Mouse (Mus musculus): ENCODE data around the gene Bmt2. TPM values are rescaled to one million over a fixed set of nuclear protein-coding genes. Genes with fewer than 3 reads are reported as not detected.

Bmt2 gene
- polyA plus RNA-seq, 1 experiment from 2014 or later, result 19.7 TPM

DNA sequence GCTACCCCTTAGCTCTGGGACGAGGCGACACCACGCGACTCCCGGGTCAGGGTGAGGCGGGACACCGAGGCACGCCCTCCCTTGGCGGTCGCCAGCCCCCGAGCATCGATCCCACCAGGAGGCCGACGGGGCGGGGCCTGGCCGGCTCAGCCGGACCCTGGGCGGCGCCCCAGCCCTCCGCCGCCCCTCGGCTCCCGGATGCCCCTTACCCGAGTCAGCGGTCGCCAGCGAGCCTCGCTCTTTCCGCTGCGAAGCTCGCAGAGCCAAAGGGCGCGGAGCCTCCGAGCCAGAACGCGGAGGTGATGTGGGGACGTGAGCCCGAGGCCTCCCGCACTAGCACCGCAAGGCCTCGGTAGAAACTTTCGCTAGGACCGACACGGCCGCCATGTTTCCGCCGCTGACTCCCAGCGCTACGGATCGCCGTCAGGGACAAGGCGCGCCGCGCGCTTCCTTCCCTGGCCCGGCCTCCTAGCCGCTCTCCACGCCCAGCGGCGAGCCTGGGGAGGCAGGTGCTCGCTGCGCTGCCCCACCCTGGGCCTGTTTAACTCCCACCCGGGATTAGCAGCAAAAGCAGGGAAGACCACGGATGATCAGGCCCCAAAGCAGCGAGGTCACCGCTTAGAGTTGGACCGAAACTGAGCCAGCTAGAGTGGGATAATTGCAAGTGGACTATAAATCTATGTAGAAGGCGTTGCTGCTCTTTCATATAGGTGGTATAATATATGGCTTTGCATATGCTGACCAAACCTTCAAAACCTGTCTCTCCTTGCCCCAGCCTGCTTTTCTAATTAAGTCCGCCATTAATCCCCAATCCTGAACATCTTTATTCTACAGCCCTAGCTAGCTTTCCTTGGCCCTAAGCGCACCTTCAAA is 69.9 kb downstream of the Bmt2 start, which contains the start of gene Tmem168:
Tmem168 (minus strand) TSS at position 480 of the 873 bp plus-strand sequence.
- peaks cover 19% of the 10 kb centered on the region for H3K4me1 ChIP-seq (ENCODE audit: control insufficient read depth, insufficient read depth, low read length)
- H3K9me3 ChIP-seq (replicated peaks; ENCODE audit: control insufficient read depth, low read length, poor library complexity, severe bottlenecking), result no peaks in the 10 kb centered on the region
- H3K27ac ChIP-seq (ENCODE audit: low read length), result peak within 1 kb of the TSS; percentile 96
- H3K36me3 ChIP-seq (ENCODE audit: control insufficient read depth, insufficient read depth, low read length), result no peaks in the 10 kb centered on the region
- H3K4me3 ChIP-seq (ENCODE audit: low read depth, low read length), result peak within 1 kb of the TSS; percentile 96
- peak within 1 kb of the TSS; percentile 78 for H3K4me2 ChIP-seq (ENCODE audit: low read length)
- H3K9ac ChIP-seq (ENCODE audit: low read depth, low read length), result peak within 1 kb of the TSS; percentile 92
- WGBS, result 1% methylated on average over 63 of the region's 71 CpGs
- H3K27me3 ChIP-seq (ENCODE audit: control insufficient read depth, insufficient read depth, low read depth, low read length), result no peaks in the 10 kb centered on the region
- peak; percentile 98 for ATAC-seq

DNA sequence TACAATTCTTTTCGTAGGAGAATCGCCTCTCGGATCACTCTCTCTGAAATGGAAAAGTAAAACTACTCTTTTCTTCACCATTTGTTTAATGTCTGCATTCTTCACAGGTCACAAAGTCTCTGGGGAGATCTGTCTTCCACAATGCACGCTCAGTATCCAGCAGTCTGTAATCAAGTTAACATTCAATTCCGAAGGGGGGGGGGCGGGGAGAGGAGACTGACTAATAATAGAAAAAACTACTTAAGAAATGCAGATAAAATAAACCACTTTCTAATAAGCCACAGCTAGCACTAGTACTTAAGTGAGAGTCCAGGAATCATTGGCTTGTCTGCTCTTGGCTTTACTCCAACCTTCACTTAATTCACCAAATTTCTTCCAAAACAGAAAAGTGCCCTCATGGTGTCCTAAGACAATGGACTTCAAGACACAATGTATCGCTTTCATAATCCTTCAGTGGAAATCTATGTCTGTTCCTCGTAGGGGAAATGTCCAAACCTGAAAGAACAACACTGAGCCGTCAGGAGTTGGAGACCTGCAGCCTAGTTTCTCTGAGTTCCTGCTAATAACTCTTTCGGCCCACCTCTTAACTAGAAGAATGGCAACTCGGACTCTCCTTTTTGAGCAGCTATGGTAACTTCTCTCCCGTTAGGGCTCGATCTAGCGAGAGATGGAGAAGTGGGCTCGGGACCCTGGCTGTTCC is 70.7 kb downstream of the Bmt2 start:
- peak overlapping the region; percentile 78 for H3K4me2 ChIP-seq (ENCODE audit: low read length)
- no peak for ATAC-seq
- peaks cover 19% of the 10 kb centered on the region for H3K4me1 ChIP-seq (ENCODE audit: control insufficient read depth, insufficient read depth, low read length)
- H3K27me3 ChIP-seq (ENCODE audit: control insufficient read depth, insufficient read depth, low read depth, low read length), result no peaks in the 10 kb centered on the region
- peak overlapping the region; percentile 96 for H3K27ac ChIP-seq (ENCODE audit: low read length)
- WGBS, result 12% methylated on average over 15 of the region's 15 CpGs
- H3K9ac ChIP-seq (ENCODE audit: low read depth, low read length), result peak overlapping the region; percentile 92
- H3K9me3 ChIP-seq (replicated peaks; ENCODE audit: control insufficient read depth, low read length, poor library complexity, severe bottlenecking), result no peaks in the 10 kb centered on the region
- H3K4me3 ChIP-seq (ENCODE audit: low read depth, low read length), result peak overlapping the region; percentile 96
- 0 out of 2 replicates have a peak, but pooled peaks cover 2% of the 10 kb centered on the region for H3K36me3 ChIP-seq (ENCODE audit: control insufficient read depth, insufficient read depth, low read length)

DNA sequence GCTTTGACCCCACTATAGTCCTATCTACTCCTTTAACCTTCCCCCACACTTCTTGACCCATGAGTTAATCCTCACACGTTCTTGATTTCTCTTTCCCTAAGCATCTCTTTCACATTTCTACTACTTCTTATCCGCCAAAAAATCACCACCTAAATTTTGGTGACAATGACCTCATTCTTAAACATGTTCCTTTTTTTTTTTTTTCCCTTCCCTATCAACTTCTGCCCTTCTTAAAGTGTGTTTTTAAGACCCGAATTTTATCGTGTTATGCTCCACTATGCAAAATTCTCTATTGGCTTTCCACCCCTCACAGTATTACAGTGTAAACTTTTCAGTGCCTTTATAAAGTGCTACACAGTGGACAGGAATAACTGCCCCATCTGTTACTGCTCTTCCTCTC is 71.4 kb downstream of the Bmt2 start:
- H3K9me3 ChIP-seq (replicated peaks; ENCODE audit: control insufficient read depth, low read length, poor library complexity, severe bottlenecking), result no peaks in the 10 kb centered on the region
- peaks cover 25% of the 10 kb centered on the region for H3K4me1 ChIP-seq (ENCODE audit: control insufficient read depth, insufficient read depth, low read length)
- ATAC-seq, result no peak
- 70% methylated on average over 4 of the region's 4 CpGs for WGBS
- peak overlapping the region; percentile 92; the same call in 1 of the 2 replicates for H3K9ac ChIP-seq (ENCODE audit: low read depth, low read length)
- peak overlapping the region; percentile 96; the same call in 1 of the 2 replicates for H3K4me3 ChIP-seq (ENCODE audit: low read depth, low read length)
- H3K27me3 ChIP-seq (ENCODE audit: control insufficient read depth, insufficient read depth, low read depth, low read length), result no peaks in the 10 kb centered on the region
- peaks cover 6% of the 10 kb centered on the region; the same call in 1 of the 2 replicates for H3K36me3 ChIP-seq (ENCODE audit: control insufficient read depth, insufficient read depth, low read length)
- H3K27ac ChIP-seq (ENCODE audit: low read length), result no peak overlapping the region
- H3K4me2 ChIP-seq (ENCODE audit: low read length), result peak overlapping the region; percentile 78

DNA sequence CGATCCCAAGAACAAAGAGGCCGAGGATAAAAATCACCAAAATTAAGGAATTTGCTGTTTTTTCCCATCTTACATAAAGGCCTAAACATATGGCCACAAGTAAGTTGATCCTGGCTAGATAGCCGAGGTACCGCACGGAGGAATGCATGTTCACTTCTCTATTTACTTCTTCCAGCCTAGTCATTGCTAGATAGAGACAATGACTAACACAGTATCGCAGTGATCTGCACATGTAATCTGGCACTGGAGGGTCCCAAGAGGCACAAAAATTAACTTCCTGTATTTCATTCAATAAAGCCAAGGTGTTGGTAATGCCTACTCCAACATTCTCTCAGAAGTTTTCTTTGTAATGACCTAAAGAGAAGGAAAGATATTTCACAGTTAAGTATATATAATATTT is 74.6 kb downstream of the Bmt2 start:
- Histone ChIP-seq H3K27me3 (ENCODE audit: control insufficient read depth, insufficient read depth, low read depth, low read length) (no peaks in the 10 kb centered on the region), H3K27ac (ENCODE audit: low read length) (no peak overlapping the region), H3K4me1 (ENCODE audit: control insufficient read depth, insufficient read depth, low read length) (peaks cover 30% of the 10 kb centered on the region), H3K9ac (ENCODE audit: low read depth, low read length) (no peak overlapping the region), H3K36me3 (ENCODE audit: control insufficient read depth, insufficient read depth, low read length) (peaks cover 7% of the 10 kb centered on the region; the same call in 1 of the 2 replicates), H3K9me3 (replicated peaks; ENCODE audit: control insufficient read depth, low read length, poor library complexity, severe bottlenecking) (no peaks in the 10 kb centered on the region), H3K4me3 (ENCODE audit: low read depth, low read length) (no peak overlapping the region), H3K4me2 (ENCODE audit: low read length) (no peak overlapping the region)
- no peak for ATAC-seq
- 95% methylated on average over 6 of the region's 6 CpGs for WGBS

DNA sequence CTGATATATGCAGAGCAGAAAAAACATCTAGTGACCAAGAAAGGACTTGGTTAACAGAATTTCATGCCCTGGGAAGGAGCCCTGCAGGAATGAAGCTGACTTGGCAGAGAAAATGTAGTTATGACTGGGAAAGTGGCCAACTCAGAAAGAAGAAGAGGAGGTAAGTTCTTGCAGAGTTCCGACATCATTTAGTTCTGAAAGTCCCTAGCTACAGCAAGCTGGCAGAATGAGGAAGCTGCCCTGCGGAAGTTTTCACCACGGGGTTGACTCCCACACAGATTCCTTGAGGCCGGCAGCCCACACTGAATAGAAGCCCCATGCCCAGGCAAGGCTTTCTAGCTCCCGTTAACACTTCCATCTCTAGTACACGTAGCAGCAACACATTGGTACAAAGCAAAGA is 76.2 kb downstream of the Bmt2 start:
- Histone ChIP-seq H3K4me1 (ENCODE audit: control insufficient read depth, insufficient read depth, low read length) (peaks cover 25% of the 10 kb centered on the region), H3K36me3 (ENCODE audit: control insufficient read depth, insufficient read depth, low read length) (peaks cover 7% of the 10 kb centered on the region; the same call in 1 of the 2 replicates), H3K4me3 (ENCODE audit: low read depth, low read length) (no peak overlapping the region), H3K9me3 (replicated peaks; ENCODE audit: control insufficient read depth, low read length, poor library complexity, severe bottlenecking) (no peaks in the 10 kb centered on the region), H3K9ac (ENCODE audit: low read depth, low read length) (no peak overlapping the region), H3K4me2 (ENCODE audit: low read length) (no peak overlapping the region), H3K27me3 (ENCODE audit: control insufficient read depth, insufficient read depth, low read depth, low read length) (no peaks in the 10 kb centered on the region), H3K27ac (ENCODE audit: low read length) (no peak overlapping the region)
- ATAC-seq, result no peak
- WGBS, result 83% methylated on average over 6 of the region's 6 CpGs

DNA sequence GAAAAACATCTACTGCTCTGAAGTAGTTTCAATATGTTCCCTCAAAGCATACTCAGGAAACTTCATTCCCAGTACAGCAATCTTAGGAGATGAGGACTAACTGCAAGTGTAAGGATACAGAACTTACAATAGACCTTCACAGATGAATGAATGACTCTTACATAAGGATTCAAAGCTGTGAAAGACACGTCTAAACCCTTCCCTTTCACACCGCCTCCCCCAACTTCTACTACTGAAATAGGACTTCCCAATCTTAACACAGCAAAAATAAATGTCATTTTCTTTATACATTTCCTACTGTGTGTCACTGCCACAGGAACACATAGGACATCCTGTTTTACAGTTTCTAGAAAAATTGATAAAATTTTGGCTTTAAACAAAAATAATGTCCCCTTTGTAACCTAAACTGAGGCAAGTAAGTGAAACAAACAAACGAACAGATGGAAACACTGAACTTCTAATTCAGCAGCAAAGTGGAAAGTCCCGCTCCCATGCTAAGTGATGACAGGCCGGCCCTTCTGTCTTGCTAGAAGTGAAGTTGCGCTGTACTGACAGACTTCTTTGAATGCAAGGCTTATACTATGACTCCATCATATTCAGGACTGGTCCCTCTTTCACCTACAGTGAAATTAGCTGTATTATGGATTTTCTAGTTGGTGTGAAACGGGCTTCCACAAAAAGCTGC is 79.4 kb downstream of the Bmt2 start:
- H3K9me3 ChIP-seq (replicated peaks; ENCODE audit: control insufficient read depth, low read length, poor library complexity, severe bottlenecking), result no peaks in the 10 kb centered on the region
- H3K27me3 ChIP-seq (ENCODE audit: control insufficient read depth, insufficient read depth, low read depth, low read length), result no peaks in the 10 kb centered on the region
- no peak overlapping the region for H3K4me2 ChIP-seq (ENCODE audit: low read length)
- H3K9ac ChIP-seq (ENCODE audit: low read depth, low read length), result no peak overlapping the region
- WGBS, result 83% methylated on average over 7 of the region's 7 CpGs
- no peak overlapping the region for H3K4me3 ChIP-seq (ENCODE audit: low read depth, low read length)
- H3K27ac ChIP-seq (ENCODE audit: low read length), result no peak overlapping the region
- H3K36me3 ChIP-seq (ENCODE audit: control insufficient read depth, insufficient read depth, low read length), result peaks cover 8% of the 10 kb centered on the region; the same call in 1 of the 2 replicates
- H3K4me1 ChIP-seq (ENCODE audit: control insufficient read depth, insufficient read depth, low read length), result peaks cover 14% of the 10 kb centered on the region
- no peak for ATAC-seq

DNA sequence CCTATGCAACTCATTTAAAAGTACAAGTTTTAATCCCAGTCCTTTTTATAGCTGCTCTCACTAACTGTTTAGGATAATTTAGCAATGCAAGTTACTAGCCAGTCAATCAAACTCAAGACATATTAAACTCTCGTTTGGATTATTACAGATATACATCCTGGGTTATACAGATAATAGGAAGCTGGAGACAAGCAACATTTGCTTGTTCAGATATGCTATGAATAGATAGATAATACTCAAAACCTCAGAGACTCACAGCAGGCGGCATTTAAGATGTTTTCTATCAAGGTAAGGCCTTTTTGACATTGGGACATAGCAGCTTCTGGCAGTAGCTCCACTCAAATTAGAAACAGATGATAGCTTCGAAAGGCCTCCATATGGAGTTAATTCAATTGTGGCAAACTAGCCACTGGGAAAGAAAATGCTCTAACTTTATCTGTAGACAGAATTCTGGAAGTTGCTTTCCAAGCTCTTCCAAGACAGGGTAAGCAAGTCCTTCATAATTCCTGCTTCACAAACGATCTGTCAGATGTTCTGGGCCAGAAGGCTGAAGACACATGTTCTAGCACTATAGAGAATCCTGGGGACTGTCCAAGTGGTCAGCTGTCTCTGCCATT is 84.9 kb downstream of the Bmt2 start:
- H3K4me3 ChIP-seq (ENCODE audit: low read depth, low read length), result no peak overlapping the region
- H3K4me1 ChIP-seq (ENCODE audit: control insufficient read depth, insufficient read depth, low read length), result no peaks in the 10 kb centered on the region
- no peak overlapping the region for H3K4me2 ChIP-seq (ENCODE audit: low read length)
- peaks cover 14% of the 10 kb centered on the region for H3K36me3 ChIP-seq (ENCODE audit: control insufficient read depth, insufficient read depth, low read length)
- 87% methylated on average over 4 of the region's 4 CpGs for WGBS
- H3K9ac ChIP-seq (ENCODE audit: low read depth, low read length), result no peak overlapping the region
- H3K27ac ChIP-seq (ENCODE audit: low read length), result no peak overlapping the region
- H3K27me3 ChIP-seq (ENCODE audit: control insufficient read depth, insufficient read depth, low read depth, low read length), result no peaks in the 10 kb centered on the region
- no peaks in the 10 kb centered on the region for H3K9me3 ChIP-seq (replicated peaks; ENCODE audit: control insufficient read depth, low read length, poor library complexity, severe bottlenecking)
- no peak for ATAC-seq

DNA sequence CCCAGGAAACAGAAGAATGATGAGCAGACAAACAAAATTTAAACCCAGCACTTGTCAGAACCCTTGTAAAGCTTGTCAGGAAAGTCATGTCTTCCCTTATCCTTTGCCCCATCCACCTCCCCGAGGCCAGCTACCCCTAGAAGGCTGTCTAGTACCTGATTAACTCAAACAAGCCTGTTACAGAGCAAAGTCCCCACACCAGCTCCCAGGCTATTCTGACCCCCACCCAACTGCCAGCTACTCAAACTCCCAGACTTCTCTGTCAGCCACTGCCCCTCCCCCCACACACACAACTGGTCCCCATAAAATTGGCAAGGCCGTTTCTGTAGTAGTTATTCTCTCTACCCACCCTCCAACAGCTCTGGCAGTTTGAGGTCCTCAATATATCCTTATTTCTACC is 91.2 kb downstream of the Bmt2 start:
- Histone ChIP-seq H3K4me3 (ENCODE audit: low read depth, low read length) (no peak overlapping the region), H3K9ac (ENCODE audit: low read depth, low read length) (no peak overlapping the region), H3K36me3 (ENCODE audit: control insufficient read depth, insufficient read depth, low read length) (peaks cover 11% of the 10 kb centered on the region), H3K27ac (ENCODE audit: low read length) (no peak overlapping the region), H3K4me2 (ENCODE audit: low read length) (no peak overlapping the region), H3K27me3 (ENCODE audit: control insufficient read depth, insufficient read depth, low read depth, low read length) (no peaks in the 10 kb centered on the region), H3K9me3 (replicated peaks; ENCODE audit: control insufficient read depth, low read length, poor library complexity, severe bottlenecking) (no peaks in the 10 kb centered on the region), H3K4me1 (ENCODE audit: control insufficient read depth, insufficient read depth, low read length) (no peaks in the 10 kb centered on the region)
- WGBS, result 74% methylated on average over 2 of the region's 2 CpGs
- ATAC-seq, result no peak

Data from midbrain, embryonic 16.5 days (tissue).